ENCODE assay signal across 1 mouse cellular context in the genomic region with DNA sequence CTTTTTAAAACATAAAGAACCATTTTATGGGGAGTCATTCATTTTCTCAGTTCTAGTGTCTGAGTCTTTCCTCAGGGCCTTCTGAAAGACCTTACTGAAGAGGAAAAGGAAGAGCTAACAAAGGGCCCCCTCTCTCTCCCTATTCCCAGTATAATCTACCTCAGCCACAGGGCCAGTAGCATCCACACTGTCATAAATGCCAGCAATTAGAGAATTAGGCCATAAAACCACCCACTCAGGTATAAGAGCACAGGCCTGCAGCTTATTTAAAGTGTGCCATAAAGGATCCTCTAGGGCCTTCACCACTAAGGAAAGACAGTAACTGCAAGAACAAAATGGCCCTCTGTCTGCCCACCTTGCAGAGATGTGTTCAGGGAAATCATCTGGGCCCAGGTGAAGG.
TF ChIP-seq lines count a peak whose summit lies in the region.

No protein-coding gene starts in this region.

TF ChIP-seq in CH12.LX, 34 proteins besides CTCF, POLR2A, EP300 and RAD21:
- TF ChIP-seq CHD2 (IDR thresholded peaks at IDR 0.05; ENCODE audit: low read length), result no peak
- TF ChIP-seq HCFC1 (IDR thresholded peaks at IDR 0.05; ENCODE audit: low read depth, low read length), result no peak
- no peak for TF ChIP-seq IRF4 (IDR thresholded peaks at IDR 0.05; ENCODE audit: low read depth, low read length)
